Mouse (Mus musculus) cortical plate, adult 2 months (tissue): ENCODE data around the gene Msrb2. TPM values are rescaled to one million over a fixed set of nuclear protein-coding genes. Genes with fewer than 3 reads are reported as not detected.

Experiments used
- H3K27ac ChIP-seq: fragments of 200-500 bp; 2 replicates; pipeline ENCODE4 v1.5.1; 2012; ENCODE audit warnings: low read length, control low read depth, inconsistent platforms; ENCODE audit not compliant: insufficient read depth
- H3K4me1 ChIP-seq: fragments of 200-500 bp; 2 replicates; pipeline ENCODE4 v1.6.1; 2011; ENCODE audit warnings: low read length; ENCODE audit not compliant: control insufficient read depth, insufficient read depth
- H3K4me3 ChIP-seq: fragments of 200-500 bp; 2 replicates; pipeline ENCODE4 v1.5.1; 2011; ENCODE audit warnings: mild to moderate bottlenecking, low read length, control low read depth; ENCODE audit not compliant: insufficient read depth
- CTCF ChIP-seq: fragments of 200-500 bp; IDR thresholded peaks from 2 replicates; pipeline ENCODE4 v1.5.1; 2011; ENCODE audit warnings: mild to moderate bottlenecking, control low read depth, low read length; ENCODE audit not compliant: insufficient read depth; ENCODE audit errors: extremely low read depth
- POLR2A ChIP-seq: fragments of 200-500 bp; IDR thresholded peaks from 2 replicates; pipeline ENCODE4 v1.6.1; 2011; ENCODE audit warnings: mild to moderate bottlenecking, low read length, control low read depth; ENCODE audit not compliant: insufficient read depth; ENCODE audit errors: extremely low read depth
- polyA plus RNA-seq: library from polyadenylated mRNA; depleted of rRNA; stranded (reverse); fragments of >200 nt; gene quantifications from 2 replicates; pipeline ENCODE4 v1.2.3, GENCODE M21; 2012; rRNA removed

Gene Msrb2
- polyA plus RNA-seq, 1 experiment, result 42.7 TPM

- H3K4me1 ChIP-seq, result no peaks in the 10 kb centered on the region; the same call in 1 of the 2 replicates
- no peak overlapping the region for H3K27ac ChIP-seq
- H3K4me3 ChIP-seq, result no peak overlapping the region
- no peak for TF ChIP-seq POLR2A
- TF ChIP-seq CTCF, result no peak
These were observed 48.6 kb downstream of the Msrb2 start for GRCm38 (mm10) chr2:19419686-19420345.

GRCm38 (mm10) chr2:19422226-19422625 lies 51.0 kb downstream of the Msrb2 start:
- TF ChIP-seq CTCF, result no peak
- no peak for TF ChIP-seq POLR2A
- H3K27ac ChIP-seq, result no peak overlapping the region
- no peaks in the 10 kb centered on the region for H3K4me1 ChIP-seq
- H3K4me3 ChIP-seq, result no peak overlapping the region

DNA sequence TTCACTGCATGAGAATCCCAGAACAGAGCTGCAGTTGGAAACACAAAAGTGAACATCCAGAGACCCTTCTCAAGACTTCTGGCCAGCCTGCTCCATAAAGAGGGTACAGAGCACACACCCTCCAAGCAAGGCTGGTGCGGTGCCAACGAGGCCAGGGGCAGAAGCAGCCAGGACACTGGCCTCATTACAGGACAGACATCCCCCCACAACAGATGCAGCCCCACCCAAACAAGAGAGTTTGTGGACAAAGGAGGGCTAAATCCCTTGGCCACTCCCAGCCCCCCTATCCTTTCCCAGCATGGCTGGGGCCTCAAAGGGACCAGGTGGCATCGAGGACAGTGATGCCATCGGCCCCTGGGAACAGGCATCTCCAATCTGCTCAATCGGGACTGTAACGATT lies 51.8 kb downstream of the Msrb2 start:
- H3K4me1 ChIP-seq, result no peaks in the 10 kb centered on the region
- H3K4me3 ChIP-seq, result no peak overlapping the region
- no peak overlapping the region for H3K27ac ChIP-seq
- TF ChIP-seq POLR2A (no peak), CTCF (no peak)

DNA sequence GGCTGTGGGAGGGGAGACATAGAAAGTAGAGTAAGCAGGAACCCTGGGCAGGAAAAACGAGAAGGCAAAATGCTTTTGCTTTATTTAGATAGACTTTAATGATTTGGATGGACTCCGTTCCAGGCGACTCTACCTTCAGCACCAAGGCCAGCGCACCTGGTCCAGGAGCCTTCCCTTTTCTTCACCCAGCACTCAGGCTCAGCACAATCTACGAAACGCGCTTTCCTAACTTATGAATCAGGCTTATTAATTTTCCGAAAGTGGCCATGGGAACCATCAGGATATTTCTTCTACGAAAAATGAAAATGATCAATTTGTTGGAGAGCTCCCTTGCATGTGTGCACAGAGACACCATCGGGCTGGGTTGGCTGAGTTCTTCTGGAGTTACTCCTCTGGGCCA lies 57.8 kb downstream of the Msrb2 start:
- TF ChIP-seq POLR2A (no peak), CTCF (no peak)
- no peak overlapping the region for H3K4me3 ChIP-seq
- H3K27ac ChIP-seq, result no peak overlapping the region
- no peaks in the 10 kb centered on the region for H3K4me1 ChIP-seq

GRCm38 (mm10) chr2:19429691-19430690 lies 58.8 kb downstream of the Msrb2 start:
- H3K27ac ChIP-seq, result no peak overlapping the region
- H3K4me3 ChIP-seq, result no peak overlapping the region
- H3K4me1 ChIP-seq, result no peaks in the 10 kb centered on the region

GRCm38 (mm10) chr2:19430746-19431145 lies 59.5 kb downstream of the Msrb2 start:
- Histone ChIP-seq H3K4me1 (no peaks in the 10 kb centered on the region), H3K27ac (no peak overlapping the region), H3K4me3 (no peak overlapping the region)
- TF ChIP-seq CTCF, result no peak
- TF ChIP-seq POLR2A, result no peak

More at GRCm38 (mm10) chr2:19429691-19430690, 58.8 kb downstream of the Msrb2 start:
- TF ChIP-seq CTCF (no peak), POLR2A (no peak)

DNA sequence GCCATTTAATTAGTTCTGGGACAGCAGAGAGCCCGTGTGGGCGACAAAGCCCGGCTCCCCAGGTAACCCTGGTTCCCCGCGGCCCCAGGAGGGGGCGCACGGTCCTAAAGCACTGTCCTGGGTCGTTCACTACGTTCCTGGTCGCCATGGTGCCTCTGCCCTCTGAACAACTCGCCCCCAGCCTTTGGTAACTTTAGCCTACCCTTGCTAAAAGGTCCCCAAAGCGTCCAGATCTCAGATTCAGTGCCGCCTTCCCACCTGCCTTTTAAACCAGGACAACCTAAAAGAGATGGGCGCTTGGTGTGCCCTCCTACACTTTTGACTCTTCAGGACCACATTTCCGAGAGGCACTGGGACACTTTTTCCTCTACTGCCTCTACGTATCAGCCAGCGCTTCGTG lies 59.9 kb downstream of the Msrb2 start:
- Histone ChIP-seq H3K4me1 (no peaks in the 10 kb centered on the region), H3K4me3 (no peak overlapping the region), H3K27ac (no peak overlapping the region)
- no peak for TF ChIP-seq CTCF
- TF ChIP-seq POLR2A, result no peak

DNA sequence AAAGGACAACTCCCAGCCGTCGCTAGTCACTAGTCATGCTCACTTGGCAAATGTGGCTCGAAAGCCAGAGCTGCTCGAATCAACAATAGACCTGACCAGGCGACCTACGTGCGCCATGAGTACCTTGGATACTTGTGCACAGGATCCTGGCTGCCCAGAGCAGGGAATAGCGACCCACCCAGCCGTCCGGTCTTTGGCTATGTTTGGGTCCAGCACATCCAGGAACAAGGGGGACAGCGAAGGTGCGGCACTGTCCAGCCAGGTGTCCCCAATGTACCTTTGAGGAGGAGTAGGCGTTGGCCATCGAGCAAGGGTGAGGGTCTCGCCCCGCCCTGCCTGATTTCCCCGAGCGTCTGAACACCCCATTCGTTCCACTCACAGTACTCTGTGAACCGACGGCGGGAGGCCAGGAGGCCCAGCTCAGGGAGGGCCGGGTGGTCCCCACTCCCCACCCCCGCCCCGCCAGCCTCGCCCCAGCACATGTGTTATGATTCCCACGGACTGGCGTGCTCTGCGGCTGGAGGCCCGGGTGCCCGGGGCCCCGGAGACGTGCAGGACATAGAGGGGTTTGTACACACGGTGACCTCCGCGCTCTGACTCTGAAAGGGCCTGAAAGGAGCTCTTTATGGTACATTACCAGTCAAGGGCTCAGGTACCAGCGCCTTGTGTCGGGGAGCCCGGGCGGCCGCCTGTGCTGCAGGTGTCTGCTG lies 60.5 kb downstream of the Msrb2 start:
- Histone ChIP-seq H3K4me3 (no peak overlapping the region), H3K27ac (no peak overlapping the region), H3K4me1 (no peaks in the 10 kb centered on the region)
- TF ChIP-seq CTCF (no peak), POLR2A (no peak)

- Histone ChIP-seq H3K4me3 (no peak overlapping the region), H3K27ac (no peak overlapping the region), H3K4me1 (no peaks in the 10 kb centered on the region)
- TF ChIP-seq POLR2A, result no peak
- no peak for TF ChIP-seq CTCF
These were observed 73.1 kb downstream of the Msrb2 start for GRCm38 (mm10) chr2:19444346-19444745.

Other genes starting within 250 kb of the Msrb2 start
- gene Armc3, start 172.1 kb upstream of the Msrb2 start, polyA plus RNA-seq, result 0.25 TPM in 2 replicates
- gene Ptf1a, start 74.2 kb downstream of the Msrb2 start, polyA plus RNA-seq, result not detected in 2 replicates
- gene 4921504E06Rik, start 182.5 kb downstream of the Msrb2 start, polyA plus RNA-seq, result 0.08 TPM in 1 of 2 replicates, not detected in the other